Mouse (Mus musculus) neural tube, embryonic 12.5 days (tissue): ENCODE results near the gene Cdkl2. TPM values are rescaled to one million over a fixed set of nuclear protein-coding genes. Genes with fewer than 3 reads are reported as not detected.
A peak's percentile ranks its signal among the peaks of the same experiment; 100 is the strongest.

Experiments used
- ATAC-seq: fragments of 200-750 bp; cut with Nextera tagmentation; 2 replicates; pipeline ENCODE4 v1.8.0; 2017; ENCODE audit warnings: low read depth, mild to moderate bottlenecking, moderate TSS enrichment, moderate library complexity; ENCODE audit not compliant: low FRiP score
- H3K27ac ChIP-seq: fragments of 300-500 bp; sonication (generic); 2 replicates; pipeline ENCODE4 v1.5.1; 2016
- H3K27me3 ChIP-seq: fragments of 300-500 bp; sonication (generic); replicated peaks from 2 replicates; pipeline ENCODE4 v1.6.1; 2016; ENCODE audit warnings: mild to moderate bottlenecking
- H3K36me3 ChIP-seq: fragments of 300-500 bp; sonication (generic); 2 replicates; pipeline ENCODE4 v1.6.1; 2016; ENCODE audit warnings: mild to moderate bottlenecking
- H3K4me1 ChIP-seq: fragments of 300-500 bp; sonication (generic); 2 replicates; pipeline ENCODE4 v1.6.1; 2016
- H3K4me2 ChIP-seq: fragments of 300-500 bp; sonication (generic); replicated peaks from 2 replicates; pipeline ENCODE4 v1.6.1; 2016; ENCODE audit warnings: mild to moderate bottlenecking
- H3K4me3 ChIP-seq: fragments of 300-500 bp; sonication (generic); 2 replicates; pipeline ENCODE4 v1.5.1; 2016
- H3K9ac ChIP-seq: fragments of 300-500 bp; sonication (generic); 2 replicates; pipeline ENCODE4 v1.6.1; 2016; ENCODE audit warnings: mild to moderate bottlenecking
- H3K9me3 ChIP-seq: fragments of 300-500 bp; sonication (generic); 2 replicates; pipeline ENCODE4 v1.6.1; 2016; ENCODE audit warnings: mild to moderate bottlenecking
- WGBS: fragments of 180-500 bp; shearing (Covaris S2); methylation state at CpG from one replicate; pipeline ENCODE4 v1.1.7; 2016; 5-methylcytosine and 5-hydroxymethylcytosine counted together
- polyA plus RNA-seq: library from polyadenylated mRNA; unstranded; fragments of >200 nt; fragmentation: Nextera tagmentation; extraction: Ambion mirVana; gene quantifications from 2 replicates; pipeline ENCODE4 v1.2.1, GENCODE M21; 2016

Gene Cdkl2
- polyA plus RNA-seq, 1 experiment from 2014 or later: 1.8 TPM

GRCm38 (mm10) chr5:91962259-91962638 is 81.4 kb downstream of the Cdkl2 start:
- Histone ChIP-seq H3K9ac (peak overlapping the region; percentile 76), H3K4me1 (peaks cover 18% of the 10 kb centered on the region), H3K36me3 (peaks cover 2% of the 10 kb centered on the region), H3K27me3 (no peaks in the 10 kb centered on the region), H3K4me2 (peak overlapping the region; percentile 72), H3K4me3 (peak overlapping the region; percentile 74), H3K27ac (peak overlapping the region; percentile 89), H3K9me3 (no peaks in the 10 kb centered on the region)
- whole genome bisulfite sequencing: under 1% methylated on average over 14 of the region's 14 CpGs
- no peak for ATAC-seq

DNA sequence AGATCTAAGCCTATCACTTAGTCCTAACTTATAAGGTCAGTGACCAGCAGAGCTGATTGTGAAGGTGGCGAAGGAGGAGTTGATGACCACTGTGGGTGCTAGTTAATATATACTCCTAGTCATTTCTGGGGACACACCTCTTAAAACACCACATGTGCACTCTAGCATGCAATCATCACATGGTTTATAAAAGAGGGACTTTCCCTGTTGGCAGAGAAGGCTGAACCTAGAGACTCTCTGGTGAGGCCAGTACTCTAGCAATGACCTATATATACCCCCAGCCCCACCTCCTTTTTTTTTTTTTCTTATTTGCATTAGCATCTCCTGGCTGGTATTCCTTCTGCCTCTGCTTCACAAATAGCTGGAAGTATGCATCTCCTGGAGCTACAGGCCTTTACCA is 82.3 kb downstream of the Cdkl2 start:
- Histone ChIP-seq H3K36me3 (peaks cover 10% of the 10 kb centered on the region), H3K4me2 (peak overlapping the region; percentile 72), H3K27me3 (no peaks in the 10 kb centered on the region), H3K9me3 (no peaks in the 10 kb centered on the region), H3K4me3 (0 out of 2 replicates have a peak overlapping the region, but pooled peaks have one; percentile 74), H3K4me1 (peaks cover 18% of the 10 kb centered on the region), H3K27ac (no peak overlapping the region), H3K9ac (no peak overlapping the region)
- ATAC-seq: no peak
- 84% methylated on average over 1 of the region's 1 CpGs for WGBS

GRCm38 (mm10) chr5:91960606-91961254 is 83.0 kb downstream of the Cdkl2 start:
- WGBS: 82% methylated on average over 3 of the region's 3 CpGs
- peaks cover 18% of the 10 kb centered on the region for H3K4me1 ChIP-seq
- H3K27me3 ChIP-seq: no peaks in the 10 kb centered on the region
- H3K27ac ChIP-seq: no peak overlapping the region
- H3K9me3 ChIP-seq: no peaks in the 10 kb centered on the region
- H3K4me2 ChIP-seq: peak overlapping the region; percentile 34
- H3K36me3 ChIP-seq: peaks cover 13% of the 10 kb centered on the region
- ATAC-seq: no peak
- H3K4me3 ChIP-seq: no peak overlapping the region
- H3K9ac ChIP-seq: no peak overlapping the region

- no peak overlapping the region for H3K4me3 ChIP-seq
- no peak for ATAC-seq
- no peaks in the 10 kb centered on the region for H3K9me3 ChIP-seq
- no peak overlapping the region for H3K4me2 ChIP-seq
- H3K27me3 ChIP-seq: no peaks in the 10 kb centered on the region
- H3K9ac ChIP-seq: no peak overlapping the region
- peaks cover 15% of the 10 kb centered on the region for H3K36me3 ChIP-seq
- 92% methylated on average over 1 of the region's 1 CpGs for WGBS
- H3K4me1 ChIP-seq: peaks cover 18% of the 10 kb centered on the region
- H3K27ac ChIP-seq: no peak overlapping the region
Observed at GRCm38 (mm10) chr5:91959986-91960385, 83.7 kb downstream of the Cdkl2 start.

- Histone ChIP-seq H3K27ac (no peak overlapping the region), H3K9ac (no peak overlapping the region), H3K4me3 (no peak overlapping the region), H3K36me3 (peaks cover 15% of the 10 kb centered on the region), H3K4me1 (peaks cover 18% of the 10 kb centered on the region), H3K27me3 (no peaks in the 10 kb centered on the region), H3K4me2 (no peak overlapping the region), H3K9me3 (no peaks in the 10 kb centered on the region)
- WGBS: 93% methylated on average over 1 of the region's 1 CpGs
- ATAC-seq: no peak
Observed at GRCm38 (mm10) chr5:91959096-91959495, 84.6 kb downstream of the Cdkl2 start.

DNA sequence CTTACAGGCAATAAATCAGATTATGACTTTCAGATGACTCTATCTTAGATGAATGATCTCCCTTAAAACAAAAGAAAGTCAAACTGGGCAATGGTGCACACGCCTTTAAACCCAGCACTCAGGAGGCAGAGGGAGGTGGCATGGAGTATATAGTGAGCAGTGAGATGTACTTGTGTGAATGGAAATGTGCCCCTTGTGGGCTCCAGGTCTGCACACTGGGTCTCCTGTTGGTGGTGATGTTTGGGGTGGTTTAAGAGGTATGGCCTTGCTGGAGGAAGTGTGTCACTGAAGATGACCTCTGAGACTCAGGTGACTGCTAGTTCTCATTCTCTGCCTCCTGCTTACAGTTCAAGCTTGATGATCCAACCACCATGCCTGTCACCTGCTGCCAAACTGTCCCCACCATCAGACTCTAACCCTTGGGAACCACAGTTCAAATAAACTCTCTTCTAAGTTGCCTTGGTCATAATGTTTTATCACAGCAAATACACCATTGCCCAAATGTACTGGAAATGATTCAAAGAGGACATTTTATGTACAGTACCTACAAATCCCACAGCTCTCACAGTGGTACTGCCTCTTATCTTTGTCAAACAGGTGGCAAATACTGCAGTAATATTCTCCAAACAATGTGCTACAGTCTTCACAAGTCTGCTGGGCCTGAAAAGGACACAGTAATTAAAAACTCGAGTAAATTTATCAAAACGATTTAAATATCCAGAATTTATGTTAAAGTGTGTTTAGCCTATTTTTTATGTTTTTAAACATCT is 86.5 kb downstream of the Cdkl2 start:
- Histone ChIP-seq H3K4me3 (no peak overlapping the region), H3K27ac (no peak overlapping the region), H3K27me3 (no peaks in the 10 kb centered on the region), H3K36me3 (peaks cover 25% of the 10 kb centered on the region), H3K4me2 (no peak overlapping the region), H3K9ac (no peak overlapping the region), H3K4me1 (peaks cover 18% of the 10 kb centered on the region), H3K9me3 (no peaks in the 10 kb centered on the region)
- no peak for ATAC-seq
- 91% methylated on average over 3 of the region's 3 CpGs for WGBS

Other genes with a start within 250 kb of the Cdkl2 start
- gene Rchy1, start 80.8 kb downstream of the Cdkl2 start, polyA plus RNA-seq: 70.6 and 78.8 TPM in 2 replicates
- gene Odaph, start 56.4 kb downstream of the Cdkl2 start, polyA plus RNA-seq: not detected in 2 replicates
- 327 and 357 TPM in 2 replicates for gene G3bp2, start 39.8 kb upstream of the Cdkl2 start, polyA plus RNA-seq
- 52.3 and 53.1 TPM in 2 replicates for gene Uso1, start 94.1 kb upstream of the Cdkl2 start, polyA plus RNA-seq
- not detected in 2 replicates for gene U90926, start 171.5 kb upstream of the Cdkl2 start, polyA plus RNA-seq
- 0.20 TPM in 1 of 2 replicates, not detected in the other for gene Ppef2, start 212.4 kb upstream of the Cdkl2 start, polyA plus RNA-seq
- gene Naaa, start 234.3 kb upstream of the Cdkl2 start, polyA plus RNA-seq: 7.2 and 8.5 TPM in 2 replicates